Mouse (Mus musculus): ENCODE measurements around the gene Car15. TPM values are rescaled to one million over a fixed set of nuclear protein-coding genes. Genes with fewer than 3 reads are reported as not detected.

The Car15 gene
- 3.3 and 4.4 TPM in 2 replicates for polyA plus RNA-seq (2015; fragmentation: Nextera tagmentation; extraction: Ambion mirVana)

- Histone ChIP-seq H3K9me3 (replicated peaks; ENCODE audit: control insufficient read depth, low read length, poor library complexity, severe bottlenecking) (no peaks in the 10 kb centered on the region), H3K4me3 (ENCODE audit: low read depth, low read length) (no peak within 1 kb of the TSS), H3K4me2 (ENCODE audit: low read length) (no peak within 1 kb of the TSS), H3K36me3 (ENCODE audit: control insufficient read depth, insufficient read depth, low read length) (peaks cover 20% of the 10 kb centered on the region), H3K4me1 (ENCODE audit: control insufficient read depth, insufficient read depth, low read length) (peaks cover 12% of the 10 kb centered on the region), H3K27me3 (ENCODE audit: control insufficient read depth, insufficient read depth, low read depth, low read length) (peaks cover 6% of the 10 kb centered on the region; the same call in 1 of the 2 replicates), H3K27ac (ENCODE audit: low read length) (no peak within 1 kb of the TSS), H3K9ac (ENCODE audit: low read depth, low read length) (no peak within 1 kb of the TSS)
- ATAC-seq: no peak
- 83% methylated on average over 6 of the region's 6 CpGs for WGBS
Measured at GRCm38 (mm10) chr16:17838051-17838450, at the start of gene Car15. TSS of gene Car15 (minus strand) at chr16:17838364.

- WGBS: 94% methylated on average over 6 of the region's 6 CpGs
- Histone ChIP-seq H3K4me2 (ENCODE audit: low read length) (no peak overlapping the region), H3K4me3 (ENCODE audit: low read depth, low read length) (no peak overlapping the region), H3K9me3 (replicated peaks; ENCODE audit: control insufficient read depth, low read length, poor library complexity, severe bottlenecking) (no peaks in the 10 kb centered on the region), H3K9ac (ENCODE audit: low read depth, low read length) (no peak overlapping the region), H3K27ac (ENCODE audit: low read length) (no peak overlapping the region), H3K36me3 (ENCODE audit: control insufficient read depth, insufficient read depth, low read length) (no peaks in the 10 kb centered on the region), H3K4me1 (ENCODE audit: control insufficient read depth, insufficient read depth, low read length) (no peaks in the 10 kb centered on the region; the same call in 1 of the 2 replicates), H3K27me3 (ENCODE audit: control insufficient read depth, insufficient read depth, low read depth, low read length) (no peaks in the 10 kb centered on the region)
- no peak for ATAC-seq
Measured at GRCm38 (mm10) chr16:17884116-17884515, 46.0 kb upstream of the Car15 start.

- H3K36me3 ChIP-seq (ENCODE audit: control insufficient read depth, insufficient read depth, low read length): 0 out of 2 replicates have a peak, but pooled peaks cover 2% of the 10 kb centered on the region
- H3K27ac ChIP-seq (ENCODE audit: low read length): no peak overlapping the region
- no peak overlapping the region for H3K4me2 ChIP-seq (ENCODE audit: low read length)
- H3K9me3 ChIP-seq (replicated peaks; ENCODE audit: control insufficient read depth, low read length, poor library complexity, severe bottlenecking): no peaks in the 10 kb centered on the region
- H3K27me3 ChIP-seq (ENCODE audit: control insufficient read depth, insufficient read depth, low read depth, low read length): no peaks in the 10 kb centered on the region
- H3K4me3 ChIP-seq (ENCODE audit: low read depth, low read length): no peak overlapping the region
- ATAC-seq: no peak
- H3K4me1 ChIP-seq (ENCODE audit: control insufficient read depth, insufficient read depth, low read length): no peaks in the 10 kb centered on the region; the same call in 1 of the 2 replicates
- no peak overlapping the region for H3K9ac ChIP-seq (ENCODE audit: low read depth, low read length)
Measured at GRCm38 (mm10) chr16:17882196-17882595, 44.0 kb upstream of the Car15 start.

- H3K27ac ChIP-seq (ENCODE audit: low read length): no peak overlapping the region
- 0 out of 2 replicates have a peak, but pooled peaks cover 4% of the 10 kb centered on the region for H3K36me3 ChIP-seq (ENCODE audit: control insufficient read depth, insufficient read depth, low read length)
- no peak overlapping the region for H3K4me2 ChIP-seq (ENCODE audit: low read length)
- H3K9me3 ChIP-seq (replicated peaks; ENCODE audit: control insufficient read depth, low read length, poor library complexity, severe bottlenecking): no peaks in the 10 kb centered on the region
- no peaks in the 10 kb centered on the region for H3K4me1 ChIP-seq (ENCODE audit: control insufficient read depth, insufficient read depth, low read length)
- no peak overlapping the region for H3K4me3 ChIP-seq (ENCODE audit: low read depth, low read length)
- no peak for ATAC-seq
- 96% methylated on average over 4 of the region's 4 CpGs for whole genome bisulfite sequencing
- H3K9ac ChIP-seq (ENCODE audit: low read depth, low read length): no peak overlapping the region
- H3K27me3 ChIP-seq (ENCODE audit: control insufficient read depth, insufficient read depth, low read depth, low read length): no peaks in the 10 kb centered on the region
Measured at GRCm38 (mm10) chr16:17879571-17879970, 41.4 kb upstream of the Car15 start.

DNA sequence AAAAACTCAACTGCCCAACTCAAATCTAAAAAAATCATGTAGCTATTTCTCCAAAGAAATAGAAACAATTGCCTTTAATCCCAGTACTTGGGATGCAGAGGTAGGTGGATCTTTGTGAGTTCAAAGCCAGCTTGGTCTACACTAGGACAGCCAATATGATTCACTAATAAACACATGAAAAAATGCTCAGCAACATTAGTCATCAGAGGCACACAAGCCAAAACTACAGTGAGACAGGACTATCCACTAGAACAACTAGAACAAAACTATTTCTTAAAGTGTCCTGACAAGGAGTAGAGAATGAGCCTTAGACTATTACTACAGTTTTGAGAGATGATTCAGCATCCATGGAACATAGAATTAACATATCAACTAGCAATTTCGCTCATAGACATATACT lies 37.9 kb upstream of the Car15 start:
- Histone ChIP-seq H3K4me3 (ENCODE audit: low read depth, low read length) (no peak overlapping the region), H3K27ac (ENCODE audit: low read length) (no peak overlapping the region), H3K4me2 (ENCODE audit: low read length) (no peak overlapping the region), H3K4me1 (ENCODE audit: control insufficient read depth, insufficient read depth, low read length) (no peaks in the 10 kb centered on the region), H3K36me3 (ENCODE audit: control insufficient read depth, insufficient read depth, low read length) (peaks cover 10% of the 10 kb centered on the region; the same call in 1 of the 2 replicates), H3K27me3 (ENCODE audit: control insufficient read depth, insufficient read depth, low read depth, low read length) (no peaks in the 10 kb centered on the region), H3K9me3 (replicated peaks; ENCODE audit: control insufficient read depth, low read length, poor library complexity, severe bottlenecking) (no peaks in the 10 kb centered on the region), H3K9ac (ENCODE audit: low read depth, low read length) (no peak overlapping the region)
- no peak for ATAC-seq
- WGBS: 97% methylated on average over 1 of the region's 1 CpGs

DNA sequence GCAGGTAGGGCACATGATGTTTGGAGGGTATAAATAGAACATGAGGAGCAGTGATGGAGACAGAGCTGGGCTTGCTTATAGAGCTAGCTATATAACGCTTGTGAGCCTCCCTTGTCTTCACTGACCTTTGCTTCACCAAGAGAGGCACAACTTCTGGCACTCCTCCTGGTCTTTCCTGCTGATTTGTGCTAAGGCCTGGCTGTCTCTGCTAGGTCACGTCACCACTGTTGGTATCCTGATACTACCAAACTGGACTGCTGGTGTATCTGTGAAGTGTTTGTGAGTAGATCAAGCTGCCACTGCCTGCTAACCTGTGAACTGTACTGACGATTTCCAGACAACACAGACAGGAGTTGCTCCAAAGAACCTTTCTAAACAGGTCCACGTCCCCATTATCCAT lies 37.0 kb upstream of the Car15 start:
- Histone ChIP-seq H3K9ac (ENCODE audit: low read depth, low read length) (no peak overlapping the region), H3K4me1 (ENCODE audit: control insufficient read depth, insufficient read depth, low read length) (no peaks in the 10 kb centered on the region), H3K27me3 (ENCODE audit: control insufficient read depth, insufficient read depth, low read depth, low read length) (no peaks in the 10 kb centered on the region), H3K27ac (ENCODE audit: low read length) (no peak overlapping the region), H3K36me3 (ENCODE audit: control insufficient read depth, insufficient read depth, low read length) (peaks cover 14% of the 10 kb centered on the region; the same call in 1 of the 2 replicates), H3K9me3 (replicated peaks; ENCODE audit: control insufficient read depth, low read length, poor library complexity, severe bottlenecking) (no peaks in the 10 kb centered on the region), H3K4me2 (ENCODE audit: low read length) (no peak overlapping the region), H3K4me3 (ENCODE audit: low read depth, low read length) (no peak overlapping the region)
- ATAC-seq: no peak
- WGBS: 95% methylated on average over 4 of the region's 4 CpGs

DNA sequence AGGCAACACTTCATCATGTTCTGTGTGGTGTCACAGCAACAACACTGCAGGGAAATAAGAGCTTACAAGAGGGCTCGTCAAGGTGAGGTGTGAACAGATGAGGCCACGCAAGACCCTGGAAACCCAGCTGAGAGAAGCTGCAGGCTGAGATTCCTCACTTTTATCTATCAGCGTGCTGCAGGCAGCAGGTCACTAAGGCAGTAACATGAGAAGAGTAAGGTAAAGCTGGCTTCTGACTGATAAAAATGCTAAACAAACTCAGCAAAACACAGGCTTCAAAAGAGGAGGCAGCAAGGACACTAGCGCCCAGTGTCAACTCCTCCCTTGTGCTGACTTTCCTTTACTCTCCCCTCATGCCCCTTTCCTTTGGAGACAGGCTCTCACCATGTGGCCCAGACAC lies 34.8 kb upstream of the Car15 start:
- WGBS: 76% methylated on average over 4 of the region's 4 CpGs
- no peaks in the 10 kb centered on the region for H3K27me3 ChIP-seq (ENCODE audit: control insufficient read depth, insufficient read depth, low read depth, low read length)
- no peak for ATAC-seq
- H3K9ac ChIP-seq (ENCODE audit: low read depth, low read length): no peak overlapping the region
- no peaks in the 10 kb centered on the region for H3K9me3 ChIP-seq (replicated peaks; ENCODE audit: control insufficient read depth, low read length, poor library complexity, severe bottlenecking)
- H3K27ac ChIP-seq (ENCODE audit: low read length): no peak overlapping the region
- H3K36me3 ChIP-seq (ENCODE audit: control insufficient read depth, insufficient read depth, low read length): peaks cover 16% of the 10 kb centered on the region
- H3K4me3 ChIP-seq (ENCODE audit: low read depth, low read length): no peak overlapping the region
- H3K4me2 ChIP-seq (ENCODE audit: low read length): no peak overlapping the region
- no peaks in the 10 kb centered on the region for H3K4me1 ChIP-seq (ENCODE audit: control insufficient read depth, insufficient read depth, low read length)

DNA sequence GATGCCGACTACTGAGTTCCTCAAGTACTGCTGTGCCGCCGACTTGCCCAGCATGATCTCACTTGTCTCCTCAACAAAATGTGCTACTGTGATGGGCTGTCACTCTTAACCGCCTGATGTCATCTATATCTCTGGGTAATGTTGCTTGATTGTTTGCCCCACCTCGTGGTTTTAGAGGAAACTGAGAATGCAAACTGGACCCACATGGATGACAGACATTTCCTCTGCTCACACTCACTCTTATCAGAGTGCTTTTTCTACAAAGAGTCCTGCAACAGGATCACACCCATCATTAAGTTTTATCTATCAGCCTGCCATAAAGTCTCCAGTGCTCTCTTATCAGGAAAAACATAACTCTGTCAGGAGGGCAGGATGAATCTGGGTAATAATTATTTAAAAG lies 33.1 kb upstream of the Car15 start:
- Histone ChIP-seq H3K4me3 (ENCODE audit: low read depth, low read length) (no peak overlapping the region), H3K9me3 (replicated peaks; ENCODE audit: control insufficient read depth, low read length, poor library complexity, severe bottlenecking) (no peaks in the 10 kb centered on the region), H3K27me3 (ENCODE audit: control insufficient read depth, insufficient read depth, low read depth, low read length) (no peaks in the 10 kb centered on the region), H3K36me3 (ENCODE audit: control insufficient read depth, insufficient read depth, low read length) (peaks cover 13% of the 10 kb centered on the region), H3K9ac (ENCODE audit: low read depth, low read length) (no peak overlapping the region), H3K4me2 (ENCODE audit: low read length) (no peak overlapping the region), H3K4me1 (ENCODE audit: control insufficient read depth, insufficient read depth, low read length) (no peaks in the 10 kb centered on the region), H3K27ac (ENCODE audit: low read length) (no peak overlapping the region)
- WGBS: 89% methylated on average over 5 of the region's 5 CpGs
- no peak for ATAC-seq

- 75% methylated on average over 6 of the region's 6 CpGs for WGBS
- Histone ChIP-seq H3K4me1 (ENCODE audit: control insufficient read depth, insufficient read depth, low read length) (0 out of 2 replicates have a peak, but pooled peaks cover 6% of the 10 kb centered on the region), H3K4me2 (ENCODE audit: low read length) (no peak overlapping the region), H3K27me3 (ENCODE audit: control insufficient read depth, insufficient read depth, low read depth, low read length) (no peaks in the 10 kb centered on the region), H3K36me3 (ENCODE audit: control insufficient read depth, insufficient read depth, low read length) (peaks cover 6% of the 10 kb centered on the region), H3K4me3 (ENCODE audit: low read depth, low read length) (no peak overlapping the region), H3K9me3 (replicated peaks; ENCODE audit: control insufficient read depth, low read length, poor library complexity, severe bottlenecking) (no peaks in the 10 kb centered on the region), H3K27ac (ENCODE audit: low read length) (no peak overlapping the region), H3K9ac (ENCODE audit: low read depth, low read length) (no peak overlapping the region)
- no peak for ATAC-seq
Measured at GRCm38 (mm10) chr16:17865770-17866169, 27.6 kb upstream of the Car15 start.
